9 mouse cellular contexts compared by ENCODE assay signal in the genomic region with DNA sequence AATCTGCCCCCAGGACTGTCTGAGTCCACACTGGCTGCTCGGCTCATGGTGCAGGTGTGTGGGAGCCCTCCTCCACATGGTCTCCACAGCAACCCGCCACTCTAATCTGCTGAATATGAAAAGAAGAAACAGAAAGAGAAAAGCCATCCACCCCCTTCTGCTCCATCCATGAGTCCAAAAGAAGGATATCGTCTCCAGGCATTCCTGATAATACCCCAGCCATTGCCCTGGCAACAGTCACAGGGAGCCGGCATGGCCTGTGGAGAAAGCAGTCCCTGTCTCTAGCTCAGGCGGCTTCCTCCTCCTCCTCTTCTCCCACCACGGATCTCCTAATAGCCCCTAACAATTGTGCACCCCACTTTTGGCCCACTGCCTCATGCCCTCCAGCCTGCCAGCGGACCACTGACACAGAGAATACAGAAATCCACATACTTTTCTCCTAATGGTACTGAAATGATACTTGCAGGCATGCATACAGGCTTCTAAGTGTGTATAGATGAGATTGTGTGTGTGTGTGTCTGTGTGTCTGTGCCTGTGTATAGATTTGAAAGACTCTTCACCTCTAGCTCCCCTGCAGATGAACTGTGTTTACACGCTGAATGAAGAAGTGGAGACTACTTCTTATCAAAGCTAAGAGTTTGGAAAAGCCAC.
A peak's percentile ranks its signal among the peaks of the same experiment; 100 is the strongest.
DNase-seq lines count a peak whose midpoint lies in the region; ATAC-seq and TF ChIP-seq lines count a peak whose summit lies in the region.
"Had no signal": no experiment of that assay in that cellular context is flagged by ENCODE, and none has a peak within 500 bp of the region (broad histone marks: within the 10 kb centered on the region; RNA-seq: fewer than 3 reads in every experiment).

No protein-coding gene starts in this region.

- no peaks in the 10 kb centered on the region for H3K79me2 ChIP-seq in myocyte (ENCODE audit: control insufficient read depth, insufficient read depth)

- no peak; the same call in 1 of the 2 replicates for ATAC-seq in heart, embryonic 11.5 days (replicated peaks; ENCODE audit: insufficient number of reproducible peaks, low FRiP score, low TSS enrichment)
- ATAC-seq in erythroblast, adult 5-6 weeks (replicated peaks; ENCODE audit: low FRiP score, poor library complexity, severe bottlenecking): no peak

- no peak overlapping the region for H3ac ChIP-seq in myocyte (ENCODE audit: control insufficient read depth, insufficient read length)

- H3K36me3 ChIP-seq in heart, embryonic 11.5 days (ENCODE audit: control insufficient read depth, insufficient read depth, low read length): no peaks in the 10 kb centered on the region
- no peaks in the 10 kb centered on the region for H3K36me3 ChIP-seq in myocyte (ENCODE audit: control insufficient read depth, insufficient read depth)

- 0 out of 2 replicates have a peak overlapping the region, but pooled peaks have one; percentile 4 for H3K27ac ChIP-seq in cortical plate, adult 2 months (ENCODE audit: insufficient read depth, low read length)
- peak overlapping the region; percentile 78 for H3K27ac ChIP-seq in heart, embryonic 11.5 days (ENCODE audit: low read depth, low read length)

- no peak overlapping the region for H3K4me3 ChIP-seq in cortical plate, adult 2 months (ENCODE audit: insufficient read depth, low read length)
- no peak overlapping the region for H3K4me3 ChIP-seq in heart, embryonic 11.5 days (ENCODE audit: low read depth, low read length)
- no peak overlapping the region for H3K4me3 ChIP-seq in myocyte
- H3K4me3 ChIP-seq: erythroblast, embryonic 14.5 days had no signal

- peak overlapping the region; percentile 45 for H3K4me2 ChIP-seq in heart, embryonic 11.5 days
- peak overlapping the region; percentile 49 for H3K4me2 ChIP-seq in myocyte (ENCODE audit: low read depth)

- no peaks in the 10 kb centered on the region for H3K9me3 ChIP-seq in heart, embryonic 11.5 days (replicated peaks; ENCODE audit: control insufficient read depth, low read length)

- H3K9ac ChIP-seq in heart, embryonic 11.5 days (ENCODE audit: low read depth, low read length): no peak overlapping the region

- 29% methylated on average over 8 of the region's 8 CpGs for WGBS in heart, embryonic 11.5 days (ENCODE audit: insufficient replicate concordance)

- no peak for TF ChIP-seq CTCF in cortical plate, adult 2 months (IDR thresholded peaks at IDR 0.05; ENCODE audit: extremely low read depth, insufficient read depth, low read length)

- TF ChIP-seq POLR2A in cortical plate, adult 2 months (IDR thresholded peaks at IDR 0.05; ENCODE audit: extremely low read depth, insufficient read depth, low read length): no peak
- TF ChIP-seq POLR2A in myocyte (IDR thresholded peaks at IDR 0.05; ENCODE audit: insufficient read length, low read depth): no peak

- H3K27me3 ChIP-seq in heart, embryonic 11.5 days (ENCODE audit: control insufficient read depth, insufficient read depth, low read length): no peaks in the 10 kb centered on the region
- H3K27me3 ChIP-seq in myocyte (ENCODE audit: control insufficient read depth, insufficient read depth, insufficient read length): no peaks in the 10 kb centered on the region

- peaks cover 3% of the 10 kb centered on the region for H3K4me1 ChIP-seq in cortical plate, adult 2 months (ENCODE audit: control insufficient read depth, insufficient read depth, low read length)
- peaks cover 17% of the 10 kb centered on the region for H3K4me1 ChIP-seq in heart, embryonic 11.5 days (ENCODE audit: control insufficient read depth, insufficient read depth, low read length)

- peak; percentile 92 for DNase-seq in heart, adult 11 months
- DNase-seq in heart, adult 8-10 months (ENCODE audit: low spot score): no peak
- peak; percentile 61 to 65 for DNase-seq in layer of hippocampus, postnatal 10 days (ENCODE audit: low spot score in 2 of 2)
- no peak for DNase-seq in ovary, postnatal 36 days (ENCODE audit: low spot score)

TF ChIP-seq in myocyte, 11 proteins besides CTCF, POLR2A, EP300 and RAD21:
- TF ChIP-seq USF1 (IDR thresholded peaks at IDR 0.05; ENCODE audit: low read depth): no peak
- no peak for TF ChIP-seq POLR2AphosphoS2 (IDR thresholded peaks at IDR 0.05; ENCODE audit: insufficient read length, low read depth)
- no peak for TF ChIP-seq CEBPB (IDR thresholded peaks at IDR 0.05; ENCODE audit: insufficient read depth, poor library complexity, severe bottlenecking)
- TF ChIP-seq REST (IDR thresholded peaks at IDR 0.05; ENCODE audit: insufficient read depth, insufficient read length): no peak
- TF ChIP-seq MAX (IDR thresholded peaks at IDR 0.05; ENCODE audit: low read depth): no peak
- no peak for TF ChIP-seq TCF12 (IDR thresholded peaks at IDR 0.05; ENCODE audit: insufficient read depth, poor library complexity, severe bottlenecking)

Comparison
In these comparisons a context has a peak if more than half of its experiments do, and no peak if none do; other contexts are left out.
1. DNase-seq: peak in heart, adult 11 months (single experiment) and layer of hippocampus, postnatal 10 days (2 of 2); none in heart, adult 8-10 months (single experiment) and ovary, postnatal 36 days (single experiment).